Mouse (Mus musculus): ENCODE data around the gene Hlx. TPM values are rescaled to one million over a fixed set of nuclear protein-coding genes. Genes with fewer than 3 reads are reported as not detected.

The Hlx gene
- polyA plus RNA-seq, 2 experiments, result 16.2 to 21.8 TPM

- Histone ChIP-seq H3K4me3 (replicated peaks; ENCODE audit: low read length) (peak overlapping the region; percentile 18), H3K9ac (ENCODE audit: low read depth, low read length, severe bottlenecking) (no peak overlapping the region)
- WGBS, result 1% methylated on average over 41 of the region's 41 CpGs
These were observed 13.9 kb downstream of the Hlx start for GRCm38 (mm10) chr1:184718261-184719120.

GRCm38 (mm10) chr1:184717691-184718200, 14.7 kb downstream of the Hlx start:
- WGBS, result 3% methylated on average over 12 of the region's 12 CpGs
- Histone ChIP-seq H3K4me3 (replicated peaks; ENCODE audit: low read length) (no peak overlapping the region), H3K9ac (ENCODE audit: low read depth, low read length, severe bottlenecking) (no peak overlapping the region), H3K36me3 (ENCODE audit: control insufficient read depth, insufficient read depth, low read length) (no peaks in the 10 kb centered on the region), H3K27me3 (ENCODE audit: control insufficient read depth, insufficient read depth, low read length) (peaks cover 94% of the 10 kb centered on the region), H3K27ac (replicated peaks; ENCODE audit: low read depth, low read length) (no peak overlapping the region), H3K4me1 (ENCODE audit: control insufficient read depth, insufficient read depth, low read length) (no peaks in the 10 kb centered on the region), H3K4me2 (replicated peaks; ENCODE audit: low read depth, low read length, severe bottlenecking) (no peak overlapping the region), H3K9me3 (ENCODE audit: control insufficient read depth, low read length) (no peaks in the 10 kb centered on the region)
- ATAC-seq (ENCODE audit: low FRiP score, low read depth) (no peak), DNase-seq (ENCODE audit: low spot score) (no peak)
- TF ChIP-seq POLR2A (IDR thresholded peaks at IDR 0.05; ENCODE audit: borderline replicate concordance, extremely low read depth, insufficient read depth, insufficient read length), result no peak

More at GRCm38 (mm10) chr1:184718261-184719120, 13.9 kb downstream of the Hlx start:
- H3K4me2 ChIP-seq (replicated peaks; ENCODE audit: low read depth, low read length, severe bottlenecking), result 0 out of 2 replicates have a peak overlapping the region, but pooled peaks have one; percentile 22
- no peak for TF ChIP-seq POLR2A (IDR thresholded peaks at IDR 0.05; ENCODE audit: borderline replicate concordance, extremely low read depth, insufficient read depth, insufficient read length)
- H3K9me3 ChIP-seq (ENCODE audit: control insufficient read depth, low read length), result no peaks in the 10 kb centered on the region
- H3K27ac ChIP-seq (replicated peaks; ENCODE audit: low read depth, low read length), result no peak overlapping the region
- ATAC-seq (ENCODE audit: low FRiP score, low read depth), result no peak
- no peak for DNase-seq (ENCODE audit: low spot score)
- no peaks in the 10 kb centered on the region for H3K36me3 ChIP-seq (ENCODE audit: control insufficient read depth, insufficient read depth, low read length)
- H3K27me3 ChIP-seq (ENCODE audit: control insufficient read depth, insufficient read depth, low read length), result peaks cover 99% of the 10 kb centered on the region
- no peaks in the 10 kb centered on the region for H3K4me1 ChIP-seq (ENCODE audit: control insufficient read depth, insufficient read depth, low read length)

DNA sequence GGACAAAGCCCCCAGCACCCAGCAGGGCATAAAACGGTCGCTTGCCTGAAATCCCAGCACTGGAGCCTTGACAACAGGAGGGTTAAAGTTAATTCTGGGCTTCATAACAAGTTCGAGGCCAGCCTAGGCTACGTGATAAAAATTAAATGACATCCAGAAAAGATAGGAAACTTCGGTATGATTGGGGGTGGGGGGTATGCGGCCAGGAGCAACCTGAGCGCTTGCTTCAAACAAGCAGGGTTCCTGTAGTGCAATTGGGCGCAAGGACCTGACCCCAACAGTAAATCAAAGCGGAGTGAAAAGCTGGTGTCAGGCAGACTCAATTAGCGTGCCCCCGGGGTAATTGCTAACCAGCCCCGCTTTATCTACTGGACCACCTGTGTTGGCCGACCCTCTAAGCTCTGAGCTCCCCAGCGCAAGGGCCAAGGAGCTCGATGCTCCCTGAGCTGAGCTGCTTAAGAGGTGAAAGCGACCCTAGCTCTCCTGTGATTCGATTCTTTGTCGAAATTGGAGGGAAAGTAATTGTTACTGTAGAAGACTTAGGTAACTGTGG, 15.3 kb downstream of the Hlx start:
- no peak for ATAC-seq (ENCODE audit: low FRiP score, low read depth)
- H3K27me3 ChIP-seq (ENCODE audit: control insufficient read depth, insufficient read depth, low read length), result peaks cover 91% of the 10 kb centered on the region
- WGBS, result 3% methylated on average over 18 of the region's 18 CpGs
- DNase-seq (ENCODE audit: low spot score), result no peak
- no peaks in the 10 kb centered on the region for H3K9me3 ChIP-seq (ENCODE audit: control insufficient read depth, low read length)
- H3K9ac ChIP-seq (ENCODE audit: low read depth, low read length, severe bottlenecking), result no peak overlapping the region
- H3K4me3 ChIP-seq (replicated peaks; ENCODE audit: low read length), result no peak overlapping the region
- no peak overlapping the region for H3K4me2 ChIP-seq (replicated peaks; ENCODE audit: low read depth, low read length, severe bottlenecking)
- no peaks in the 10 kb centered on the region for H3K4me1 ChIP-seq (ENCODE audit: control insufficient read depth, insufficient read depth, low read length)
- TF ChIP-seq POLR2A (IDR thresholded peaks at IDR 0.05; ENCODE audit: borderline replicate concordance, extremely low read depth, insufficient read depth, insufficient read length), result no peak
- H3K36me3 ChIP-seq (ENCODE audit: control insufficient read depth, insufficient read depth, low read length), result no peaks in the 10 kb centered on the region
- no peak overlapping the region for H3K27ac ChIP-seq (replicated peaks; ENCODE audit: low read depth, low read length)

DNA sequence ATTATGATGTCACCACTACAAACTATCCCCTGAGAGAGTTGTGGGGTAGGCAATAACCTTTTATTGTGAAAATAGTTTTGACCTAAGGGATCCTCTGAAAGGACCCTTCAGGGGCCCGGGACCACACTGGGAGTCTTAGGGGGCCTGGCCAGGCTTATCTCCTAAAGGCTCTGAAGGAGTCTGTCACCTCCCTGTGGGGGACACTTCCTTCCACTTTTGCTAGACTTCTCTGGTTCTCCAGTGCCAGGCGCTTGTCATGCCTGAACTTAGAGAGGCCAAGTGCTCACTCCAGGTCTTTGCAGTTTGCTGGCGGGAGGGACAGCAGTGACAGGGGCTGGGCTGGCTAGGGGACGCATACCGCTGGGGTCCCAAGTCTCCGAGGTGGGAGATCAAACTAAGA, 16.3 kb downstream of the Hlx start:
- H3K4me3 ChIP-seq (replicated peaks; ENCODE audit: low read length), result no peak overlapping the region
- ATAC-seq (ENCODE audit: low FRiP score, low read depth) (no peak), DNase-seq (ENCODE audit: low spot score) (no peak)
- 5% methylated on average over 6 of the region's 6 CpGs for WGBS
- peaks cover 3% of the 10 kb centered on the region; the same call in 1 of the 2 replicates for H3K9me3 ChIP-seq (ENCODE audit: control insufficient read depth, low read length)
- TF ChIP-seq POLR2A (IDR thresholded peaks at IDR 0.05; ENCODE audit: borderline replicate concordance, extremely low read depth, insufficient read depth, insufficient read length), result no peak
- H3K27ac ChIP-seq (replicated peaks; ENCODE audit: low read depth, low read length), result no peak overlapping the region
- no peaks in the 10 kb centered on the region for H3K4me1 ChIP-seq (ENCODE audit: control insufficient read depth, insufficient read depth, low read length)
- no peaks in the 10 kb centered on the region for H3K36me3 ChIP-seq (ENCODE audit: control insufficient read depth, insufficient read depth, low read length)
- H3K4me2 ChIP-seq (replicated peaks; ENCODE audit: low read depth, low read length, severe bottlenecking), result no peak overlapping the region
- no peak overlapping the region for H3K9ac ChIP-seq (ENCODE audit: low read depth, low read length, severe bottlenecking)
- peaks cover 81% of the 10 kb centered on the region for H3K27me3 ChIP-seq (ENCODE audit: control insufficient read depth, insufficient read depth, low read length)

DNA sequence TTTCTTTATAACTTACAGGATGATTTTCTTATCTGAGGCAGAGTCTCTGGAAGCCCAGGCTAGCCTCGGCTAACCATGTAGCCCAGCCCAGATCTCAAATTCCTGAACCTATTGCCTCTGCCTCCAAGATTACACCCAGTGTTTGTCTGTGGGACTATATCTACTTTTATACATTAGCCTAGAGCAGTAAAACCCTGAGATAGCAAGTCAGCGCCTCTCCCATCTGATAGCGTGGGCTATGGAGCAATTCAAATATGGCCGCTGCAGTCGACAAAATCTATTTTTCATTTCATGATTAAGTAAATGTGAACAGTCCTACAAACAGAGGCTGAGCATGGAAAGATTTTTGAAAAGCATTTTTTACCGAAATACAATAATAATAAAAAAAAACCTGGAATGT, 16.7 kb downstream of the Hlx start:
- TF ChIP-seq POLR2A (IDR thresholded peaks at IDR 0.05; ENCODE audit: borderline replicate concordance, extremely low read depth, insufficient read depth, insufficient read length), result no peak
- no peak for ATAC-seq (ENCODE audit: low FRiP score, low read depth)
- Histone ChIP-seq H3K36me3 (ENCODE audit: control insufficient read depth, insufficient read depth, low read length) (no peaks in the 10 kb centered on the region), H3K4me3 (replicated peaks; ENCODE audit: low read length) (no peak overlapping the region), H3K4me1 (ENCODE audit: control insufficient read depth, insufficient read depth, low read length) (no peaks in the 10 kb centered on the region), H3K4me2 (replicated peaks; ENCODE audit: low read depth, low read length, severe bottlenecking) (no peak overlapping the region), H3K27me3 (ENCODE audit: control insufficient read depth, insufficient read depth, low read length) (peaks cover 77% of the 10 kb centered on the region), H3K9me3 (ENCODE audit: control insufficient read depth, low read length) (peaks cover 3% of the 10 kb centered on the region; the same call in 1 of the 2 replicates), H3K27ac (replicated peaks; ENCODE audit: low read depth, low read length) (no peak overlapping the region), H3K9ac (ENCODE audit: low read depth, low read length, severe bottlenecking) (no peak overlapping the region)
- DNase-seq (ENCODE audit: low spot score), result no peak
- WGBS, result 21% methylated on average over 6 of the region's 6 CpGs
